Mouse (Mus musculus) neural tube, embryonic 14.5 days (tissue): ENCODE data around the gene Tmcc1. TPM values are rescaled to one million over a fixed set of nuclear protein-coding genes. Genes with fewer than 3 reads are reported as not detected.

Source experiments
- ATAC-seq: fragments of 200-750 bp; cut with Nextera tagmentation; 2 replicates; pipeline ENCODE4 v1.8.0; 2017; ENCODE audit warnings: low read depth, mild to moderate bottlenecking, moderate TSS enrichment, moderate library complexity
- H3K27ac ChIP-seq: fragments of 300-500 bp; sonication (generic); 2 replicates; pipeline ENCODE4 v1.5.1; 2014; ENCODE audit warnings: low read depth, mild to moderate bottlenecking, control low read depth, low read length, moderate library complexity, mixed read lengths
- H3K27me3 ChIP-seq: fragments of 300-500 bp; sonication (generic); 2 replicates; pipeline ENCODE4 v1.6.1; 2014; ENCODE audit warnings: low read length; ENCODE audit not compliant: control insufficient read depth, insufficient read depth
- H3K36me3 ChIP-seq: fragments of 300-500 bp; sonication (generic); 2 replicates; pipeline ENCODE4 v1.6.1; 2014; ENCODE audit warnings: low read length, mixed read lengths; ENCODE audit not compliant: control insufficient read depth, insufficient read depth
- H3K4me1 ChIP-seq: fragments of 300-500 bp; sonication (generic); 2 replicates; pipeline ENCODE4 v1.6.1; 2014; ENCODE audit warnings: low read length; ENCODE audit not compliant: control insufficient read depth, insufficient read depth
- H3K4me2 ChIP-seq: fragments of 300-500 bp; sonication (generic); 2 replicates; pipeline ENCODE4 v1.6.1; 2014; ENCODE audit warnings: mild to moderate bottlenecking, low read depth, low read length, control low read depth
- H3K4me3 ChIP-seq: fragments of 300-500 bp; sonication (generic); 2 replicates; pipeline ENCODE4 v1.5.1; 2014; ENCODE audit warnings: low read depth, low read length, control low read depth, mixed read lengths
- H3K9ac ChIP-seq: fragments of 300-500 bp; sonication (generic); replicated peaks from 2 replicates; pipeline ENCODE4 v1.6.1; 2014; ENCODE audit warnings: low read depth, mild to moderate bottlenecking, control low read depth, low read length, mixed read lengths
- H3K9me3 ChIP-seq: fragments of 300-500 bp; sonication (generic); 2 replicates; pipeline ENCODE4 v1.6.1; 2016; ENCODE audit warnings: low read length; ENCODE audit not compliant: control insufficient read depth
- WGBS: fragments of 180-500 bp; shearing (Covaris S2); extraction: QIAGEN DNeasy Blood & Tissue Kit; methylation state at CpG from one replicate; pipeline ENCODE4 v1.1.7; 2014; 5-methylcytosine and 5-hydroxymethylcytosine counted together
- polyA plus RNA-seq: library from polyadenylated mRNA; unstranded; fragments of >200 nt; fragmentation: Nextera tagmentation; extraction: Ambion mirVana; gene quantifications from 2 replicates; pipeline ENCODE4 v1.2.1, GENCODE M21; 2014

Gene Tmcc1
- polyA plus RNA-seq, 1 experiment from 2014 or later: 27.2 TPM

DNA sequence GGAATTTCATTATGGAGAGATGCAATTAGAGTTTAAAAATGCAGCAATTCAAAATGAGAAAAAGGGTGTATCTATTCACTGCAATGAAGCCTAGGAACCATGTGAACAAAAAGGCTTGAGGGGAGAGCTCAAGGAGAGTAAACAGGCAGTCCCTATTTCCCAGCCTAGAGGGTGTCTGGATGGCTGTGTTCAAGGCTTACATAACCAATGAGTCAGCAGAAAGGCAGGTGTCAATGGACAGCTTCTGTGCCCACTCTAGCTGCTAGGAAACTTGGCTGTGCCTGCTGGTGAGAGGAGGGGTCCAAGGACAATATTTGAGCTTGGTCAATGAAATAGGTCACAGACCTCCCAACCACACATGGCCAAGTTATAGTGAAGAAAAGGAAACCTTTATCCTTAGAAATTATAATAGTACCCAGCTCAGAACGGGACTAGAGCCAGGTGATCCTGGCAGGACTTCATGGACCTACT lies 138.2 kb downstream of the Tmcc1 start:
- no peak for ATAC-seq
- H3K4me3 ChIP-seq: no peak overlapping the region

DNA sequence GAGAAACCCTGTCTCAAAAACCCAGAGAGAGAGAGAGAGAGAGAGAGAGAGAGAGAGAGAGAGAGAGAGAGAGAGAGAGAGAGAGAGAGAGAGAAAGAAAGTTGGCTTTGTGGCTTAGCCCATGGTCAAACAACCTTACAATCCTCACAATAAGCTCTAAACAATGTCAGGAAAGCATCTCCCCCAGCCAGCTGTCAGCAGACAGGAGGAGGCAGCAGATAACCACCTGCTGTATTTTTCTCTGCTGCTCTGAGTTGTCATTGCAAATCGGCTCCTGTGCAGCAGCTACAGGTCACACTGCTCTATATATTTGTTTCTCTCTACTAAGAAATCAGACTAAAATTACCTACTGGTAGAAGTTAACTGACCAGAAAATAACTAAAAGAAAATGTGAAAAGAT lies 145.4 kb downstream of the Tmcc1 start:
- no peaks in the 10 kb centered on the region for H3K4me1 ChIP-seq
- peaks cover under 1% of the 10 kb centered on the region; the same call in 1 of the 2 replicates for H3K9me3 ChIP-seq
- no peaks in the 10 kb centered on the region for H3K36me3 ChIP-seq
- no peaks in the 10 kb centered on the region for H3K27me3 ChIP-seq
- WGBS: 50% methylated on average over 1 of the region's 1 CpGs
- ATAC-seq: no peak
- no peak overlapping the region for H3K4me2 ChIP-seq
- no peak overlapping the region for H3K9ac ChIP-seq
- no peak overlapping the region for H3K4me3 ChIP-seq
- H3K27ac ChIP-seq: no peak overlapping the region

More for the DNA sequence above, 138.2 kb downstream of the Tmcc1 start:
- no peaks in the 10 kb centered on the region for H3K36me3 ChIP-seq
- no peaks in the 10 kb centered on the region for H3K27me3 ChIP-seq
- H3K9me3 ChIP-seq: no peaks in the 10 kb centered on the region
- H3K4me2 ChIP-seq: peak overlapping the region; percentile 12
- 89% methylated on average over 1 of the region's 1 CpGs for WGBS
- H3K4me1 ChIP-seq: peaks cover 17% of the 10 kb centered on the region
- H3K9ac ChIP-seq: no peak overlapping the region
- no peak overlapping the region for H3K27ac ChIP-seq

DNA sequence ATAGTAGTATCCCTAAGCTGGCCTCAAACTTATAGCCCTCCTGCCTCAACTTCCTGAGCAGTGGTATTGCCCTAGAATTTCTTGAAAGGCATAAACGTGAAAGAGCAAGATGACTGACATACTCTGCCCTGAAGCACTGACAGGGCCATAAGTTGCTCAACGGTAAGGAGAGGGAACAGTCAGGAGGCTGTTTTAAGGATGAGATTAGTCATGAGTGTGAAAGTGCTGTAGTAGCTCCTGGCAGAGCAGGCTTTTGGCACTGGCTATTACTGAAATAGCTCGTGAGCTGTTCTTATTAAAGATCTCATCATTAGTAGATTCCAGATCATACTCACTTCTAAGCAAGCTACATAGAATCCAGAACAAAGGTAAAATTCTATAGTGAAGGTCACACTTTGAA lies 145.9 kb downstream of the Tmcc1 start:
- Histone ChIP-seq H3K4me1 (no peaks in the 10 kb centered on the region), H3K9me3 (peaks cover 4% of the 10 kb centered on the region; the same call in 1 of the 2 replicates)
- 72% methylated on average over 3 of the region's 3 CpGs for WGBS

DNA sequence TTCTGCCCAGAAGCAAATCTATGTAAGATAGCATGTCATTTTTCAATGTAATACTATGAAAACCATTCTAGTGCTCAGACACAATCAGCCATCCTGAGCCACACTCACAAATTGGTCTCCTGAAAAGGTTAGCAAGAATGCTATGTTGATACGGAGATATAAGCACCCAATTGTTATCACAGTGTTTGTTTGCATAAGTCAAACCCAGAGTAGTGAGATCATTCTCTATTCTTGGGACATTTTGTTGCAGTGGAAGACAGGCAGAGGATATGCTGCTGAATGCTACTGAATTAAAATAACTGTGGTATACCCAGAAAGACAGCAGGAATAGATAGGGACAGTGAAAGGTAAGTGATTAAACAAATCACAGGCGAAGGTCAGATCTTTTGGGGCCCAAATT lies 149.2 kb downstream of the Tmcc1 start:
- H3K4me3 ChIP-seq: no peak overlapping the region
- no peak overlapping the region for H3K4me2 ChIP-seq
- H3K36me3 ChIP-seq: no peaks in the 10 kb centered on the region
- H3K9me3 ChIP-seq: peaks cover 4% of the 10 kb centered on the region; the same call in 1 of the 2 replicates
- no peaks in the 10 kb centered on the region for H3K27me3 ChIP-seq
- H3K27ac ChIP-seq: no peak overlapping the region
- no peak for ATAC-seq
- no peak overlapping the region for H3K9ac ChIP-seq
- H3K4me1 ChIP-seq: no peaks in the 10 kb centered on the region
- 64% methylated on average over 2 of the region's 2 CpGs for WGBS

More for the DNA sequence above, 145.9 kb downstream of the Tmcc1 start:
- no peak for ATAC-seq
- Histone ChIP-seq H3K4me2 (no peak overlapping the region), H3K36me3 (no peaks in the 10 kb centered on the region), H3K4me3 (no peak overlapping the region), H3K27ac (no peak overlapping the region), H3K27me3 (no peaks in the 10 kb centered on the region), H3K9ac (no peak overlapping the region)

DNA sequence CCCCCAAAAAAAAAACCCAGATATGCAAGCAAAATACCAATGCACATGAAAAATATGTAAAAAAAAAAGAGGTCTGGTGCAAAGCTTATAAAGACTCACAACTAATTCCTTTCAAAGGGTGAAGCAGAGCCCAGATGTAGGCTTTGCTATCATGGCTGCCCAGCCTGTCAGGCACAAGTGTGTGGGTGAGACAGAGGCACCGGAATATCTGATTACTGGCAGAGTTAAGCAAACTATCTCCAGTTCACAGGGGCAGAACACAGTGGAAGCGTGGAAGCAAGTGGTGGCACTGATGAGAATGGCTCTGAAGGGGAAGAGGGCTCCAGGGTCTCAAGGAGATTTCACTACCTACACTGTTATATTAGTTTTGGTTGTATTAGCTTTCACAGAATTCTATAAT lies 155.1 kb downstream of the Tmcc1 start:
- Histone ChIP-seq H3K9me3 (peaks cover 4% of the 10 kb centered on the region; the same call in 1 of the 2 replicates), H3K4me3 (no peak overlapping the region), H3K4me2 (no peak overlapping the region), H3K9ac (no peak overlapping the region), H3K27me3 (no peaks in the 10 kb centered on the region), H3K4me1 (no peaks in the 10 kb centered on the region), H3K27ac (no peak overlapping the region), H3K36me3 (no peaks in the 10 kb centered on the region)
- 92% methylated on average over 2 of the region's 2 CpGs for WGBS
- ATAC-seq: no peak

DNA sequence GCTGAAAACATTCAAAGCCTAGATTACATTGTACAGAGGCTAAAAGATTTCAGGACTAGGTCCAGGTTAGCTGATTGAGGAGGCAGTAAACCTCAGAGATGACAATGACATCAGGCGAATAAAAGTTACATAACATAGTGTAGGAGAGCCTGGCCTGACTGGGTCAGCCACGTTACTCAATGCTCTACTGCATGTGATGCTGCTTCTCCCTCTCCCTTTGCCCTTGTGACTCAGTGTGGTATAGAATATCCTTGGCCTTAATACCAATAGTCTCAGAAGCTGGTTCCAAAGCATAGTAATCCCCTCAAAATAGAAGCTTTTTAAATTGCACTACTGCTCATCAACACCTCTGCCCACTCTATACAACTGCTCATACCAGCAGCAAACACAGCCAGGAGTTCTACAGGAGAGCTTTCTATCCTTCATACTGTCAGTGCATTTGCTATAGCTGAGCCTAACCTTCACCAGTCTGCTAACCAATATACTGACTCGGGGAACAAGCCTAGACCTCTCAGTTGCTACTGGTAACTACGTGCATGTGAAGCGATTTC lies 155.9 kb downstream of the Tmcc1 start:
- ATAC-seq: no peak
- Histone ChIP-seq H3K27ac (no peak overlapping the region), H3K9ac (no peak overlapping the region), H3K4me3 (no peak overlapping the region), H3K9me3 (no peaks in the 10 kb centered on the region), H3K36me3 (no peaks in the 10 kb centered on the region), H3K27me3 (no peaks in the 10 kb centered on the region), H3K4me1 (no peaks in the 10 kb centered on the region), H3K4me2 (no peak overlapping the region)
- 87% methylated on average over 5 of the region's 5 CpGs for WGBS

DNA sequence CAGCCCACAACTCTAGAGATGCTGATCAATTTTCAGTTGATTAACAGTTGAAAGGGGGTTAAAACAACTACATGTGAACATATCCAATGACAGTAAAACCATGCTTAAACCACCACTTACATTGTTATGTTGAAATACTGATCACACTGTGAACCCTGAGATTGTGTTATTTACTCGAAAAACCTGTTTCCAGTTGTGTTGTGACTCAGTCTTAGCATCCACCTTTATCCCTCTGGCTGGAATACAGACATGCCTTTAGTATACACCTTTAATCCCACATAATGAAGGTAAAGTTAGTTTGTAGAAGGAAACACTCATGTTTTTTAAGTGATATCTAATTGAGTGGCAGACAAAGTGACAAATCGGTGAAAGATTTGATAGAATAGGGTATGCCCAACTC lies 156.7 kb downstream of the Tmcc1 start:
- H3K4me3 ChIP-seq: no peak overlapping the region
- ATAC-seq: no peak
- WGBS: 95% methylated on average over 2 of the region's 2 CpGs

DNA sequence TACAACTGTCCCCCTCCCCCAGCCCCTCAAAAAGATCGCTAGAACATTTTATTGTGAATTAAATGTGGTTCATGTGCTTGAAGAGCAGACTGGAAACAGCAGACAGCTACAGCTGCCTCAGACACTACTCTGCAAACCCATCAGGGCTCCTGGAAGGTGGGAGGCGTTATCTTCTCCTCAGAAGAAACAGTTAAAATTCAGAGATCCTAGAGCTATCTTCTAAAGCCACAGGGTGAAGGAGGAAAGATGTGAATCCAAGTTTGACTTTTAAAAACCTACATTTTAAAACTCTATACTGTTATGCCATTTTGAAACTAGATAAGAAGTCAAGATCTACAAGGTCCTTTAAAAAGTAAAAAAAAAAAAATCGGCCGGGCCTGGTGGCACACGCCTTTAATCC lies 162.2 kb downstream of the Tmcc1 start:
- H3K9me3 ChIP-seq: no peaks in the 10 kb centered on the region
- H3K27ac ChIP-seq: no peak overlapping the region
- no peak overlapping the region for H3K4me3 ChIP-seq
- no peaks in the 10 kb centered on the region for H3K36me3 ChIP-seq
- ATAC-seq: no peak
- no peaks in the 10 kb centered on the region for H3K27me3 ChIP-seq
- WGBS: 95% methylated on average over 5 of the region's 5 CpGs
- H3K9ac ChIP-seq: no peak overlapping the region
- H3K4me2 ChIP-seq: no peak overlapping the region
- H3K4me1 ChIP-seq: no peaks in the 10 kb centered on the region

More for the DNA sequence above, 156.7 kb downstream of the Tmcc1 start:
- Histone ChIP-seq H3K36me3 (no peaks in the 10 kb centered on the region), H3K9ac (no peak overlapping the region), H3K9me3 (no peaks in the 10 kb centered on the region), H3K4me1 (no peaks in the 10 kb centered on the region), H3K4me2 (no peak overlapping the region), H3K27me3 (no peaks in the 10 kb centered on the region), H3K27ac (no peak overlapping the region)

DNA sequence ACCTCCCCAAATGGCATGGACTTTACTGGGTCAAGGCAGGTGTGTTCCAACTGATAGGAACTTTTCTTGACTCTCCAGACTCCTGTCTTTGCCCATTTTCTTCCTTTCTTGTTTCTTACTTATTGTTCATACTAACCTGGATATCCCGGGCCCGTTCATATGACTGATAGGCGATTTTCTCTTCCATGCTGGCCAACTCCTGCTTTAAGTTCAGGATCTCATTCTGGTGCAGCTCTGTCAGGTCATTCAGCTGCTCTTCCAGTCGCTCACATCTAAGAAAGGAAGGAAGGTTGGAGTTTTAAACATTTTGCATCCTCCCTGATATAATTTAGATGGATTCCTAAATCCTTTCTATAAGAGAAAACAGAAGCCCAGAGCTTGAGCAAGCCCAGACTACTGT lies 168.6 kb downstream of the Tmcc1 start:
- no peak overlapping the region for H3K4me3 ChIP-seq
- H3K4me2 ChIP-seq: no peak overlapping the region
- H3K27me3 ChIP-seq: no peaks in the 10 kb centered on the region
- 93% methylated on average over 4 of the region's 4 CpGs for WGBS
- H3K9ac ChIP-seq: no peak overlapping the region
- peaks cover 9% of the 10 kb centered on the region for H3K9me3 ChIP-seq
- H3K27ac ChIP-seq: no peak overlapping the region
- peaks cover 5% of the 10 kb centered on the region; the same call in 1 of the 2 replicates for H3K36me3 ChIP-seq
- no peaks in the 10 kb centered on the region for H3K4me1 ChIP-seq
- ATAC-seq: no peak
